Mouse (Mus musculus) left cerebral cortex, adult 18-20 months (tissue): ENCODE results near the gene BC030870. TPM values are rescaled to one million over a fixed set of nuclear protein-coding genes. Genes with fewer than 3 reads are reported as not detected.
A peak's percentile ranks its signal among the peaks of the same experiment; 100 is the strongest.

ENCODE experiments used
- DNase-seq, 2 experiments: peaks; one replicate each; pipeline ENCODE4 v3.0.0; 2021 to 2022; ENCODE audit warnings: low spot score in 2 of 2, mixed read lengths in 1 of 2
- long read RNA-seq, 2 experiments: library from polyadenylated mRNA; stranded (forward); transcript quantifications; one replicate each; pipeline ENCODE4 v2.0.0; 2021
- total RNA-seq, 2 experiments: library from RNA; stranded (reverse); gene quantifications; 2 replicates each; pipeline ENCODE4 v1.2.3; 2021

BC030870 gene
- not detected for total RNA-seq
- long read RNA-seq, experiment 1: 0 reads
- long read RNA-seq, experiment 2: 0 reads

DNA sequence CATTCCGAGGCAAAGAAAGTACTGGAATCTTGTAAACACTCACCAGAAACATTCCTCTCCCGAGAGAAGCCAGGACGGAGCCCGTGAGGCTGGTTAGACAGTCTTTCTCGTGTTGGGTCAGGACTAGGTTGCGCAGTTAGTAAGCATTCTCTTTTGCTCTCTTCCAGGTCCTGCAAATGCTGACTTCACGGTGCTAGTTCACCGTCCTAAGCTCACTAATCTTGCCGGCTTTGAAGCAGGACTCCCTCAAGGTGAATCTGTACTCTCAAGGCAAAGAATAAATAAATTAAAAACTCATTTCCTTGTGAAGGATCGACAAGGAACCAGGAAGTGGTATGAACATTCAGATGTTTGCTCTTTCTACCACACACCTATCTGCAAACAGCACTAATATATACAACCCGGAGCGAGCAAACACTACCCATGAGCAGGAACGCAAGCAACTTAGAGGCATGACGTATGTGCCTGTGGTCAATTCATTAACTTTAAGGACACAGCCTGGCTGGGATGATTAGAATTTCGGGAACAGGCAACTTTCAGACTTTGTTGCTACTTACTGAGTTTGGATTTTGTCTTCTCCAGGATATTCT lies at the start of gene BC030870:
Gene BC030870 (minus strand): TSS at position 365 of the 590 bp plus-strand sequence.
- DNase-seq: no peak

DNA sequence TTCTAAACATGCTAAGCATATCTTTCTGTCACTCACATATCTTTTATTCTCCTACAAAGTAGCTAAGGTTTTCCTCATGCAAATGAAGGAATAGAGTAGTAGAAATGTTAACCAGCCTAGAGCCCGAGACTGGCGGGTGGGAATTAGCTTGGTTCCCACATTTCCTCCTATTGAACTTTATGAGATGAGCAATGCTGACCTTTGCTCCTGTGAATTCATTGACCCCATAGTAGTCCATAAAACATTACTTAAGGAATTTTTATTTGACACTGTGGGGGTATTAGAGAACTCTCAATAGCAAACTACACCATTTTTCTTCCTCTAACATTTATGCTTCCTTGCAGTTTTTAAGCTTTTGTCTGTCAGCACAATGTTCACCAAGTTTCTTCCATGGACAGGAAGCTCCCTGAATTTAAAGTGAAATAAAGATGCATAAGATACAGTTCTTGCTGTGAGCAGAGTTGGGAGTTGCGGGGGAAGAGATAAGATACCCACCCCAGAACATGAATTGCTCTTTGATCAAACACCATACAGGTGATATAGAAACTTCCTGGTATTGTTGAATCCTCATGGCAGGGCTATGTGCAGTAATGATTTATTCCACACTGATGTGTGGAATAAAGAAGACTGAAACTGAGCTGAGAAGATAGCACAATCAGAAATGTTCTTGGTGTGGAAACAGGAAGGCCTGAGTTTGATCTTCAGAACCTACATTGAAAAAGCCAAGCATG lies 45.5 kb upstream of the BC030870 start:
- DNase-seq: no peak

DNA sequence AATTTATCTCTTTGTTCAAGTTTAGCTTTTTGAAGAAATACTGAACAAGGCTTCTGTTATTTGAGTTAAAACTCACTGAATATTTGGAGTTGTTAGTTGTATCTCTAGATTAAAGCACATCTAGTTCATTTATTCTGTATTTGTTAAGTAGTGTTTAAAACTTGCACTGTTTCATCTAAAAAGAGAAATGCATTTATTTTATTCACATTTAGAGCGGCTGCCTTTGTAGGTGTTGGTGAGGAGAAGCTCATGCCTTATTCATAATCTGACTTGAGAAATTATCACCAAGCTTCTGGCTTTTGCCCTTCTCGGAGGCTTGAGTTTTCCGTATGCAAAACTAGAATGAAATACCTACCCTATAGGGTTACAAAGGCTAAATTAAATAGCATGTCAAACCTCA lies 39.8 kb upstream of the BC030870 start:
- no peak for DNase-seq

DNA sequence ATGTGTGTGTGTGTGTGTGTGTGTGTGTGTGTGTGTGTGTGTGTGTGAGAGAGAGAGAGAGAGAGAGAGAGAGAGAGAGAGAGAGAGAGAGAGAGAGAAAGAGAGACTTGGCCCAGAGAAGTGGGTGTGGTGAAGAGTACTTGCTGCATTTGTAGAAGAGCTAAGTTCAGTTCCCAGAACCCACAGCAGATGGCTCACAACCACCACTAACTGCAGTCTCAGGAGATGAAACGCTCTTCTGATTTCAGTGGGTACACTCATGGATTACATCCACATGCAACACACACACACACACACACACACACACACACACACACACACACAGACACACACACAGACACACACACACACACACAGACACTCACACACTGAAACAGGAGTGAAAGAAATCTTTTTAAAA lies 31.3 kb upstream of the BC030870 start:
- peak; percentile 48 to 66 for DNase-seq

DNA sequence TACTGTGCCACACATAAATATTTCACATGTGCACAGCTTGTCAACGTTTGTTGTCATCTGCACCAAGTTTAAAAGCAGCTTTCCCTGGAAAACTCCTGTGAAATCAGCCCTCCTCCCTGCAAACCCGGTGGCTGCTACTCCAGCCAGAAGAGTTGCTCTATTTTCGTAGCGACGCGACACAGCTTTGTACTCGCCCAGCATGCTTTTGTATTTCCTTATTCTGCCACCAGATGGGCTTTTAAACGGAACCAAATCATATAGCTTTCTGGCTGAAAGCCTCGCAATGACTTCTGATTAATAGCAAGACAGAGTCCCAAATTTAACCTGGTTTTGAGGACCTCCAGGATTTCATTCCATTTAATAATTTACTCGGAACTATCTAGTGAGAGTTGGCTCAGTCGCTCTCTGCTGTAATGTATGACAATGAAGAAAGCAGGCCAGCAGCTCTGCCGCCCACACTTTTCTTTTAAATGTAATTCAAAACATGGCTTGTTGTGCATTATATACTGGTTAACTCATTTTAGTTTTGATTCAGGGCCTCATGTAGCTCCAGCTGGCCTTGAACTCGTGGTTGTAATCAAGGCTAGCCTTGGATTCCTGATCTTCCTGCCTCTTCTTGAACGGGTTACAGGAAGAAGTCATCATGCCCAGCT lies 29.9 kb upstream of the BC030870 start:
- DNase-seq: peak; percentile 9 to 57

DNA sequence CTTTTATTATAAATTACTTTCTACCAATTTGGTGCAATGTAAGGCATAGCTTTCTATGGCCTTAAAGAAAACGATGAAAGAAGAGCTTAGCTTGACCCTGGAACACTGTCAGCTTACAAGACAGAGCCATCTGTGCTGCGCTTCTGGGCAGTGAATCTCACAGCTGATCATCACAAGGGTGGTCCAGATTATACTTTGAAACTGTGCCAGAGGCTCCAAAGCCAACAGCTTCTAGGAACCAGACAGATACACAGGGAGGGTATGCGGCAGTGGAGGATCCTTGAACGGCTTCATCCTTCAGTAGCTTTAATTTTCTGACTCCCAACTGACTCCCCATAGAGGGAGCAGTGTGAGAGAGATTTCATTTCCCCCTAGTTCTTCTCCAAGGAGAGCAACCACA lies 28.5 kb upstream of the BC030870 start:
- DNase-seq: no peak

DNA sequence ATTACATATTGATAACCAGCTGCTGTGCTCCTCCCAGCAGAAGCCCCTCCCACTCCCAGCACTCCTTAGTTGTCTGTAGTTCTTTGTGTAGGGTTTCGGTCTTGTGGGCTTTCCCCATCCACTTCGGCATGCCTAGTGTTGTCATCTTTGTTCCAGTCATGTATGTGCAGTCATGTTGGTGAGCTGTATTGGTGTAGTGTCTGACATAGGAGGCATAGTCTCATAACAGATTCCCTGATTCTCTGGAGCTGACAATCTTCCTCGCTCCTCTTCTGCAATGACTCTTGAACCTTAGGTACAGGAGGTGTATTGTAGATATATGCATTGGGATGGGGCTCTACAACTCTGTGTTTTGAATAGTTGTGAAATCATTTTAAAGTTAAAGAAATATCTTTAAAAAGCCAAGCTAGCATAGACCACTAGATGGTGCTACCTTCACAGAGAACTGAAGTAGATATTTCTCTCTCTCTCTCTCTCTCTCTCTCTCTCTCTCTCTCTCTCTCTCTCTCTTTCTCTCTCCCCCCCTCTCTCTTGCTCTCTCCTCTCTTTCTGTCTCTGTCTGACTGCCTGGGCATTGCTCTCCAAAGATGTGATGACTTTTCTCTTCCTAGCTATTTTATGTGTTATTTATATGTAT lies 9.6 kb upstream of the BC030870 start:
- DNase-seq: no peak

DNA sequence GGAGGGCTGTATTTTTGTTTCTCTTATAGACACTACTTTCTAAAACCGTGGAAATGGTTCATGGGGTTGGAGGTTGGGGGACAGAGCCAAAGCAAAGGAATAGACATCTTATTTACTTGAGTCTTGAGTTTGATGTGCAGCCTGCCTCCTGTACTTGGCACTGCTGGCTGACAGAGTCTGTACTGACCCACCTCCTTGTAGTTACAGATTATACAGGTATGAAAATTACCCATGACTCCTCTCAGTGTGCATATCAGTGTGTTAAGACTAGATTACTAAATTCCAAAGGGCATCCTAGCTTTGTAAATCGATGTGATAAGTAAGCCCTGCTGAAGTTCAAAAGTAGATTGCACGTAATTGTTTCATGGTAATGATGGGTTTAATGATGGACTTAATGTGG lies 2.9 kb downstream of the BC030870 start:
- no peak for DNase-seq

DNA sequence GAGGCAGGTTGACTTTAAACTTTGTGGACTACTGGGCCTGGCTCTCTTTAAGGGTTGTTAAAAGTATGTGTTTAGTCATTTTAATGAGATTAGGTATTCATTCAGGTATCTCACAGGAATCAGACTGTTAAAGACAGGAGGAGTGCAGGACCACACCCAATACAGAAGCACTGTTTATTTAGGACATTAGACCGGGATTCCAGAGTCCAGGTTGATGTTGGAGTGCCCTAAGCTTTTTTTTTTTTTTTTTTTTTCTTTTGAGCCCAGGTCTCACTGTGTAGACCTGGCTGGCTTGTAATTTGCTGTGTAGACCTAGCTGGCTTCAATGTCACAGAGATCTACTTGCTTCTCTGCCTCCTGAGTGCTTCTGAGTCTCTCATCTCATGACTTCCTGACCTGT lies 3.3 kb downstream of the BC030870 start:
- no peak for DNase-seq

DNA sequence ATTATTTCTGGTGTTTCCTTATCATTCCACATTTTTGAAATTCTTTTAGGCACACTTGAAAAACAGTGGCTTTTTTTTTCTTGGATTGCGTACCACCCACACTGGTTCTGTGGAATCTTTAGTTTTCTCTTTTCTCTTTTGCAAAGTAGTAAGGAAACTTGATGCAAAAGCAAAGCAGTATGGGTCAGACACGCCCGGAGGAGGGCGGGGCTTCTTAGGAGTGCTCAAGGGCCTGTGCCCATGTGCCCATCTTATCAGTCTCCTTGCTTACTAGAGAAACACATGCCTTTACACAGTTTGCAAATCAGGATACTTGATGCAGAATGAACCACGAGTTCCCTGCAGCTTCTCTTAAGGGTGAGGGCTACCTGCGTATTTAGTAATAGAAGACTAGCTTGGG lies 17.3 kb downstream of the BC030870 start:
- no peak for DNase-seq

DNA sequence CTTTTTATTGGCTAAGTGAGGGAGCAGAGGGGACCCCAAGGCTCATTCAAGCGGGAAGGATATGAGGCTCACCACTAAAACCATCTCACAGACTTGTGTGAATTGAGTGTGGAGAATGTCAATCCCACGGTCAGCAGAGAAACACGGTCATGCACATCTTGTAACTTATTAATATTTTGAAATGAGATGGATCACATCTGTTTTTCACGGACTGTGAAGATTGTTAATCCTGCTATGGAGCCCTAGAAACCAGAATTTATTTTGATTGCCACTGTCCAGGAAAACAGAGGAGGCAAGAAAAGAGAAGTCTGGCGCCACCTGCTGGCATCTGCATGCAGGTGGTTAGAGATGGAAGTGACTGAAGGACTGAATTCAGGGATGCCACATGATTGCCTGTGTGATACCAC lies 19.1 kb downstream of the BC030870 start:
- DNase-seq: peak; percentile 79 to 83

DNA sequence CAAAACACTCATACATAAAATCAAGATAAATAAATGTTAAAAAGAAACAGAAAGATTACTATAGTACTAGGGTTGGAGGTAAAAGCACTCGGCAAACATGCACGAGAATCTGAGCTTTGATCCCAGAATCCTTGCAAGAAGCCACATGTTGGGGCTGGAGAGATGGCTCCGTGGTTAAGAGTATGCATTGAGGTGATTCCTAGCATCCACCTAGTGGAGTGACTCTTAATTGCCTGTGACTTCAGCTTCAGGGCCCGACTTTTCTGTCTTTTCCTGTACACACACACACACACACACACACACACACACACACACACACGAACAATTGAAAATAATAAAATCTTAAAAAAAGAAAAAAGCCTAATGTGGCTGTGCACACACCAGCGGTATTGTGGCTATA lies 20.4 kb downstream of the BC030870 start:
- no peak for DNase-seq

DNA sequence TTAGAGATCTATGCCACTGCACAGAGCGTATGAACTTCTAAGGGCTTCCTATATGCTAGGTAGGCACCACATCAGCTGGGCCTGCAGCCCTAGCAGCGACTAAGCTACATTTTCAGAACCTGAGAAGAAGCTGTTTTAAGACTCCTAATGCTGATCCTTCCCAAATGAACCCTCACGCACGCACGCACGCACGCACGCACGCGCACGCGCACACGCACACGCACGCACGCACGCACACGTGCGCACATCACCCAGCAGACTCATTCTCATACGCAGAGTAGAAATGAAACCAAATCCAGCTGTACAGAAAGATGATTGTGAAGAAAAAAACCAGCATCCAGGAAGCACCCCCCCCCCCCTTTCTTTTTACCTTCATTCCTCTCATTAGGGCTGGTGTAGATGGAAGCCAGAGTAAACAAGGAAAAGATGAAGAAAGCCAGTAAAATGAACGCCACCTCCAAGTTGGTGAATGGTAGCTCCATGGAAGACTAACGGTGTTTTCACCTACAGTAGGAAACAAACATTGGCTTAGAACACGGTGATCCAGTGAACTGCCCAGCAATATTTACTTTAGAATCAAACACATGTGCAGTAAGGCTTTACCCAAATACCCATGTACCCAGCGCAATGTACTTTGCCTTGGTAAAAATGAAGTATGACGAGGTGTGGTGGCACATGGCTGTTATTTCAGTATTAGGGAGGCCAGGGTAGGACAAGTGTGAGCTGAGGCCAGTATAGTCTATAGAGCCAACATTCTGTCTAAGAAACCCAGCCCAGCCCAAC lies 21.2 kb downstream of the BC030870 start:
- DNase-seq: no peak

DNA sequence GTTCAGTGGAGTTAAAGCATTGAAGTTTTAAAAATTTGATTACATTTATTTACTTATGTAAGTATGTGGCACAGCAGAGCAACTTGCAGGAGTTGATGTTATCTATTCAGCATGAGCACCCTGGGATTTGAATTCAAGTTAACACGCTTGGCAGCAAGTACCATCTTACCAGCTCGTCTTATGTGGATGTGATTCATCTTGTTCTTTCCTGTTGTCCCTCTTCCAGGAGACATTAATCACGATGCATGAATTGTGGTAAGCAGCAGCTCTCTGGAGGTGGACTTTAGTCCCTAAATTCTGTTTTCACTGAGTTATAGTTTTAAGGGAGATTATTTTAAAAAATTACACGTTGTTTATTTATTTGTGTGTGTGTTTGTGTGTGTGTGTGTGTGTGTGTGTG lies 25.3 kb downstream of the BC030870 start:
- DNase-seq: no peak

DNA sequence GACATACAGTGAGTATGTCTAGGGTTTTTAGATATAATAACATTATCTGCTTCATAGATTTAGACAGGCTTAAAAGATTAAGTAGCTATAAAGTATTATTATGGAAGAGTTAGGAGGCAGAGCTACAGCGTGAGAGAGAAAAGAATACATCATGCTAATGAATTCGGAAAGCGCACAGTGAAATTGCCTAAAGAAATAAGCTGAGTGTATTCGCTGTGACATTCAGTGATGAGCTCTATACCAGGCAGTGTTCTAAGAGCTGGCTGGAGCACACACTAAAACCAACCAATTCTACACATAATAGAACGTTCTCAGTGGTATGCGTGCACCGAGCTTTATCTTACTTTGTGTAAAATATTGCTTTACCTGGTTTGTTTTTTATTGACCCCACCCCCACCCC lies 25.7 kb downstream of the BC030870 start:
- no peak for DNase-seq

DNA sequence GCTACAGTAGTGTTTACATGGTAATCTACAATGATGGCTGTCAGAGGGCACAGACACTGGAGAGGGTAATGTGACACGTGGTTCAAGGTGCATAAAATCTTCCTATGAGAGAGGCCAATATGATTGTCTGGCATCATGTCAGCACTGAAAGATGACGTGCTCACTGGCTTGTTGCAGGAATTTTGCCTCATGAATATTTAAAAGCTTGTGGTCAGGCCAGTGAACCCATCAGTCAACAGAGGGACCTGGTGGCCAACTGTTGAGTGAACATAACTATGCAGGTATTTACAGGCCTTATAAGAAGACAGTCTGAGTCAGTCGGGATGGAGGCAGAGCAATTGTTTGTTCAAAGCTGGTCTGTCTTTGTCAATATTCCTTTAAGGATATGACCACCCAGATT lies 29.6 kb downstream of the BC030870 start:
- no peak for DNase-seq

DNA sequence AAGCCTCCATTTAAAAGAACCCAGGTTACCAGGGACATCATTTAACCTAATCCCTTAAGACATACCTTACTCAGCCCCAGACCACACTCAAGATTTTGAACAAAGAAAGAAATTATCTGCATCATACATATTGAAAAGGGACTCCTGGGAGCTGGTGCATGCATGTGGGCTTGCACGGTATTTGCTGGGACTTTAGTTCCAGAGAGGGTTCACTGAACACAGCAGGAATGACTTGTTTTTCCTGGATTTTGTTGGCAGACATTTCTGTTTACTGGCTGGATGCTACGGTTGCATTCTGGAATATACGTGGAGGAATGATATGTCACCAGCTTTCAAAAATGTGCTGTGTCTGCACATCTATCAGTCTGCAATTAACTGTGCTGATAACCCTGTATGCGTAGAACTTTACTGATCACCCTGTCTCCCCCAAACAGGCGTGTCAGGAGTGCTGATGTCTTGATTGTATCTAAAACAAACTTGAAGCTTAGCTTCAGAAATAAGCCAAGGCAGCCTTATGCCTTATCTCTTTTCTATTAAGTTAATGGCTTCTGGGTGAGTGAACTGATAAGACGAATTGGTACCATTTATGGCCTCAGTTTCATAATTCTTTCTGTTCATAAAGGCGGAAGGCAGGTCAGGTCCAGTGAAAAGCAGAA lies 31.5 kb downstream of the BC030870 start:
- DNase-seq: no peak

DNA sequence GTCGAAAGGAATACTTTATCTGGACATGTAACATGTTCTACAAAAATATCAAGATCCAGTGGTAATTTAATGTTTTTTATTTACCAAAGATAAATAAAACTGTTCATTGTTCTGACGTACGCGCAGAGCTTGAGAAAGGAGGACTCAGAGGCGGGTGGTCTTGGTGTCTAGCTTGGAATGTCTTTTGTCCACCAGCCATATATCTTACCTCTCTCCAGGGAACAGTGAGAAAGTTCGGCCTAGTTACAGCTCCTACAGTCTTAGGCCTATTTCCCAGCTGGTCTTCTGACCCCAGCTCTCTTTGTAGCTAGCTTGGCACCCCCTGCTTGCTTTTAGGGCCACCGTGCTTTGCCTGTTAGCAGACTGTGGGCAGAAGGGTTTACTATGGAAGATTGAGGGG lies 39.6 kb downstream of the BC030870 start:
- no peak for DNase-seq

DNA sequence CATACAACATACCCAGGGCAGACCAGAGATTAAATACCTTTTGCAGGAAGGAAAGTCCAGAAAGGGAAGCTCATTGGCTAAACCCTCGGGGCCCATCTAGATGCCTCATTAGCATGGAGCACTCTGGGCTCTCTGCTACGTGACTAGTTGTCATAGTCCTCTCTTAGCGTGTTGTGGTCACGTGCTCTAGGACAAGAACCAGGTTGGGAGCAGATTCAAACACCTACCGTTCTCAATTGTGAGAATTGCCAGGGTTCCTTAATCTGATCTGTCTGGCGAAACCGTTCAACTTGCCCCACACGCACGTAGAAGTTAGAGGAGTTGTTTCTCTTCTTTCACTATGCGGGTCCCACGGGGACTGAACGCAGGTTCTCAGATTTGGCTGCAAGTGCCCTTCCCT lies 41.2 kb downstream of the BC030870 start:
- DNase-seq: no peak

DNA sequence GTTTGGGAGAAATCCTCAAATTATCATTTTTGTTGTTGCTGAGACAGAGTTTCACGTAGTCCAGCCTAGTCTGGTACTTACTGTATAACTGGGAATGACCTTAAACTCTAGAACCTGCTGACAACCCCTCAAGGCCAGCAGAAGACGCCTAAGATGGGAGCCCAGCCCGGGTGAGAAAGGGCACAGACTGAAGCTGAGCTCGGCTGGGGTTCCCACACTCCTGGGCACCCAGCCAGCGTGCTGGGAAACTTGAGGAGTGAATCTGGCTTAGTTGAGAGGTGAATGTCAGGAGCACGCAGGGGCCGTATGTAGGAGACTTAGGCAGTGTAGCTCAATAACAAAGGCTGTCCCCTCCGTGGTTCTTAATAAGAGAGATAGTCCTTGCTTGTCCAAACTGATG lies 41.7 kb downstream of the BC030870 start:
- DNase-seq: no peak

DNA sequence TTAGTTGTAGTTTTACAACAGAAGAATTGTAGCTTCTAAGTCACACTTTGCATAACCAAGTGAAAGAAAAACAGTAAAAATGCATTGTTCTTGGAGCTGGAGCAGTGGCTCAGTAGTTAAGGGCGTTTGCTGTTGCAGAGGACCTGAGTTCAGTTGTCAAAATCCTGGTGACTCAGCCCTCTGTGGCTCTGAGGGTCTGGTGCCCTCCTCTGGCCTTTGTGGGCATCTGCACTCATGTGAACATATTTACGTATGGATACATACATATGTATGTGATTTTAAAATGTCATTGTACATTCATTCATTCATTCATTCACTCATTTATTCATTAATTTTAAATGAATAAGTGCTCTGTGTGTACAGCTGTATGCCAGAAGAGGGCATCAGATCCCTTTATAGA lies 43.7 kb downstream of the BC030870 start:
- DNase-seq: no peak
